Mouse (Mus musculus) right cerebral cortex, postnatal 36 days (tissue): ENCODE data around the gene Fcnb.

ENCODE experiments used
- DNase-seq, 2 experiments: peaks; one replicate each; pipeline ENCODE4 v3.0.0; 2022; ENCODE audit warnings: low spot score in 2 of 2, mixed read lengths in 1 of 2

Gene Fcnb

GRCm38 (mm10) chr2:28084768-28085167 lies at the start of gene Fcnb:
Gene Fcnb (minus strand): TSS chr2:28084885.
- no peak for DNase-seq

- DNase-seq, result no peak
Measured at GRCm38 (mm10) chr2:28133833-28134232, 49.1 kb upstream of the Fcnb start.

GRCm38 (mm10) chr2:28132117-28132516 lies 47.4 kb upstream of the Fcnb start:
- no peak for DNase-seq

GRCm38 (mm10) chr2:28126763-28127438 lies 42.2 kb upstream of the Fcnb start:
- no peak for DNase-seq

GRCm38 (mm10) chr2:28123910-28124309 lies 39.2 kb upstream of the Fcnb start:
- peak in 1 of 2 experiments; percentile 54 for DNase-seq

- no peak for DNase-seq
Measured at GRCm38 (mm10) chr2:28121309-28121708, 36.6 kb upstream of the Fcnb start.

GRCm38 (mm10) chr2:28120342-28120741 lies 35.7 kb upstream of the Fcnb start:
- DNase-seq, result no peak

GRCm38 (mm10) chr2:28118518-28119116 lies 33.9 kb upstream of the Fcnb start:
- no peak for DNase-seq

GRCm38 (mm10) chr2:28117490-28118308 lies 33.0 kb upstream of the Fcnb start:
- no peak for DNase-seq

- DNase-seq, result no peak
Measured at GRCm38 (mm10) chr2:28108763-28109162, 24.1 kb upstream of the Fcnb start.

GRCm38 (mm10) chr2:28106002-28106401 lies 21.3 kb upstream of the Fcnb start:
- DNase-seq, result no peak

GRCm38 (mm10) chr2:28103653-28104052 lies 19.0 kb upstream of the Fcnb start:
- DNase-seq, result no peak

GRCm38 (mm10) chr2:28101892-28102291 lies 17.2 kb upstream of the Fcnb start:
- DNase-seq, result no peak

- no peak for DNase-seq
Measured at GRCm38 (mm10) chr2:28100796-28101483, 16.3 kb upstream of the Fcnb start.

- peak; percentile 56 to 68 for DNase-seq
Measured at GRCm38 (mm10) chr2:28098547-28099505, 14.1 kb upstream of the Fcnb start.

GRCm38 (mm10) chr2:28096751-28097309 lies 12.1 kb upstream of the Fcnb start:
- no peak for DNase-seq

GRCm38 (mm10) chr2:28092099-28092498 lies 7.4 kb upstream of the Fcnb start:
- DNase-seq, result no peak

- no peak for DNase-seq
Measured at GRCm38 (mm10) chr2:28091042-28091441, 6.4 kb upstream of the Fcnb start.

GRCm38 (mm10) chr2:28090299-28091008 lies 5.8 kb upstream of the Fcnb start:
- DNase-seq, result no peak

GRCm38 (mm10) chr2:28089095-28089494 lies 4.4 kb upstream of the Fcnb start:
- no peak for DNase-seq
